Mouse (Mus musculus) neural tube, embryonic 10.5 days (tissue): ENCODE results near the gene Klhl24.

ENCODE experiments used
- DNase-seq: peaks from one replicate; pipeline ENCODE4 v3.0.0-alpha.2; 2017; ENCODE audit warnings: low spot score; ENCODE audit errors: extremely low spot score

The Klhl24 gene

GRCm38 (mm10) chr16:20140772-20141531 lies 43.6 kb downstream of the Klhl24 start, which contains the start of gene Yeats2:
Yeats2 (plus strand) TSS chr16:20141063.
- peak; percentile 89 for DNase-seq

- no peak for DNase-seq
These were observed 47.2 kb downstream of the Klhl24 start for GRCm38 (mm10) chr16:20144568-20144967.

DNA sequence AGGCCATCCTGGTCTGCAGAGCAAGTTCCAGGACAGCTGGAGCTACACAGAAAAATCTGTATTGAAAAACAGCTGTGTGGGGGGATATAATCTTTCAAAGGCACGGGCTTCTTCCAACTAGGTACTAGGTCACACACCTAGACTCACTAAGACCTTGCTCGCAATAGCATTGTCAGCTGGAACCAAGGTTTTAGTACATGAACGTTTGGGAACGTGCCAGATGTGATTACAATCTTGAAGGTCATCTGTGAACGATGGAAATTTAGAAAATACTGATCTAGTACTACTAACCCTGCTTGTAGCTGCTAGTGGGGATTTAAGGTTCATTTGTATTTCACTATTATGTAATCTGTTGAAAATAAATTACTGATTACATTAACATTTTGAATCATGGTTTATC lies 54.6 kb downstream of the Klhl24 start:
- no peak for DNase-seq

DNA sequence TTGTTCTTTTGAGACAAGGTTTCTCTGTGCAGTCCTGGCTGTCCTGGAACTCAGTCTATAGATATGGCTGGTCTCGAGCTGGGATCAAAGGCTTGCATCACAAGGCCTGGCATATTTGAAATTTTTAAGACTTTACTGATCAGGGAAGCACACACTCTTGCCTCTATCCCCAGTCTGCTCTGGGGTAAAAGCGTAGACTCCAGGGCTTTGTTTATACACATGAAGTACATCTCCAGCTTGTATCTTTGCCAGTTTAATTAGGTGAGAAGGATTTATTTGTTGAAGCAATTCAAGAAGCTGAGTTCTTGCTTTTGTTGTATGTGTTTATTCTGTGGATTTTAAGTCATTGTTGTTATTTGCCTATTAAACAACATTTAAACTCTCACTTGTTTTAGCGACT lies 56.4 kb downstream of the Klhl24 start:
- no peak for DNase-seq

GRCm38 (mm10) chr16:20160130-20160529 lies 62.8 kb downstream of the Klhl24 start:
- no peak for DNase-seq

- DNase-seq, result no peak
These were observed 71.7 kb downstream of the Klhl24 start for GRCm38 (mm10) chr16:20169071-20169470.

- DNase-seq, result no peak
These were observed 72.2 kb downstream of the Klhl24 start for GRCm38 (mm10) chr16:20169471-20170106.
